Mouse (Mus musculus) erythroblast, embryonic 14.5 days (primary cell): ENCODE results near the gene Gabrd.
"Not testable (repeated sequence)": the region's sequence is repeated elsewhere in the genome, so short reads cannot be mapped to it uniquely, and the experiment has no call there.

ENCODE experiments used
- GATA1 ChIP-seq: IDR thresholded peaks from 2 replicates; pipeline ENCODE4 v1.6.1; 2012; ENCODE audit warnings: low read length, inconsistent platforms, mixed read lengths
- TAL1 ChIP-seq: IDR thresholded peaks from 3 replicates; pipeline ENCODE4 v1.6.1; 2012; ENCODE audit warnings: low read length, inconsistent platforms, mixed read lengths

- TF ChIP-seq GATA1, TAL1: not testable (repeated sequence)
Observed at GRCm38 (mm10) chr4:155421412-155422370, 23.8 kb upstream of the Gabrd start.
